Mouse (Mus musculus) adrenal gland, postnatal 4 days (tissue): ENCODE measurements around the gene Cox6a1. TPM values are rescaled to one million over a fixed set of nuclear protein-coding genes. Genes with fewer than 3 reads are reported as not detected.
A peak's percentile ranks its signal among the peaks of the same experiment; 100 is the strongest.

Source experiments
- DNase-seq, 2 experiments: peaks; one replicate each; pipeline ENCODE4 v3.0.0; 2021 to 2022; ENCODE audit warnings: low spot score in 2 of 2, mixed read lengths in 2 of 2
- total RNA-seq, 2 experiments: library from RNA; stranded (reverse); gene quantifications; 2 replicates each; pipeline ENCODE4 v1.2.3; 2021

Gene Cox6a1
- total RNA-seq, 2 experiments from 2014 or later: 720 to 752 TPM

DNA sequence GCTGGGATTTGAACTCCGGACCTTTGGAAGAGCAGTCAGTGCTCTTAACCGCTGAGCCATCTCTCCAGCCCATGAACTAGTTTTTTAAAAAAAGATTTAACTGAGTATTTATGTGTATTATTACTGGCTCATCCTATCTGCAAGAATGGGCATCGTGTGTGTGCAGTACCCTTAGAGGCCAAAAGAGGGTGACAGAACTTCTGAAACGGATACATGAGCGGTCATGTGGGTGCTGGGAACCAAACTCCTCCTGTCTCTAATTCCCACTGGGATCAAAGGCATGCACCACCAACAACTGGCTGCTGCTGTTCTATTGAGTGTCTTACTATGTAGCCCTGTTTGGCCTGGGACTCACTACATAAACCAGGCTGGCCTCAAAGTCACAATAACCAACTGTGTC lies 2.6 kb upstream of the Cox6a1 start:
- DNase-seq: no peak

DNA sequence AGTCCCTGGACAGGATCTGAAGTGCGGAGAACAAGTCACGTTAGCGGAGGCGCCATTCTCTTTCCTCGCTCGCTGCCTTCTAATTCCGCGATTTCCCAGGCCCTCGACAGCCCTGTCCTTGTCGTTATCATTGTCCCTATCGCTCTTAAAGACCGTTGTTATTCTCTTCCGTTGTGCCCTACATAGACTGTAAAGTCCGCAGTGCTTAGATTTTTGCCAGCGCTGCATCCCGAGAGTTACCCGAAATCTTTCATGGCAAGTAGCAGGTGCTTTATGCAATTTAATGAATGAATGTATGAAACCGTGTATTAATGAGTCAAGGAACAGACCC lies 409 bp upstream of the Cox6a1 start:
- no peak for DNase-seq

DNA sequence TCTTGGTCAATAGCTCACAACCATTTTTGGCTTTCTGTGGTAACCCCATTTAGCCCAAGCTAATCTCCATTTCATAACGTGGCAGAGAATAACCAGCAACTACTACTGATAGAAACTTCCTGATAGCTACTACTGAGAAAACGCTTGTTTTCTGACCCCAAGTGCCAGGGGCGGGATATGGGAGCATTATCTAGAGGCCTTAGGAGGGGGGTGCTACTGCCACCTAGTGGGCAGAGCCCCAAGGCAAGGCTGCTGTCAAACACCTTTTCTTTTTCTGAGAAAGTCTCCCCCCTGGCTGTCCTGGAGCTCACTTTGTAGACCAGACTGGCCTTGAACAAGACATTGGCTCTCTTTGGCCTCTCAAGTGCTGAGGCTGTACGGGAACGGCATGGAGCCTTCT lies 1.2 kb downstream of the Cox6a1 start:
- DNase-seq: peak; percentile 42 to 63

DNA sequence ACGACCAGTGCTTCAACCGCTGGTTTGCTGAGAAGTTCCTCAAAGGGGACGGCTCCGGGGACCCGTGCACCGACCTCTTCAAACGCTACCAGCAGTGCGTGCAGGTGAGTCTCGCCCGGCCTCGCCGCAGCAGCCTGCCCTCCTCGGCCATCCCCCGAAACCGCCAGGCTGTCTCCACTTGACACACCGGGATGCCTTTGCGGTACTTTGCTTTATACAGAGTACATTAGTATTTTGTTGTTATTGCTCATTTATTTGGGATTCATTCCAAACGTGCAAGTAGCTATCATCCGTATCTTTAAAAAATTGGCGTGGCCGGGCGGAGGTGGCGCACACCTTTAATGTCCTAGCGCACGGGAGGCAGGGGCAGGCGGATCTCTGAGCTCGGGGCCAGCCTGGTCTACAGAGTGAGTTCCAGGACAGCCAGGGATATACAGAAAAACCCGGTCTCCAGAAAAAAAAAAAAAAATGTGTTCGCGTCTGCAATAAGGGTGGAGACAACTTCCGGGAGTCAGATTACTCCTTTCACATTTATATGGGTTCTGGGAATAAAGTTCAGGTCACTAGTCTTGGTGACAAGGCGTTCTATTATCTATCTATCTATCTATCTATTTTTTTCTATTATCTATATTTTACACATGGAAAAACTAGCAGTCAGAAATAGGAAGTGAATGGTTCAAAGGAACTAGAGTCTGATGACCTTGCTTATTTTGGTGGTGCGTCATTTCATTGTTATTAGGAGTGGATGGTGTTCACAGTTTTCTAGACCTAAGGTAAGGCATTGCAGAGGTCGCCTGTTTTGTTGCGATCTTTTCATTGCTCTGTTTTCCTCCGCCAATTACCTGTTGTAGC lies 7.2 kb downstream of the Cox6a1 start:
- DNase-seq: no peak

DNA sequence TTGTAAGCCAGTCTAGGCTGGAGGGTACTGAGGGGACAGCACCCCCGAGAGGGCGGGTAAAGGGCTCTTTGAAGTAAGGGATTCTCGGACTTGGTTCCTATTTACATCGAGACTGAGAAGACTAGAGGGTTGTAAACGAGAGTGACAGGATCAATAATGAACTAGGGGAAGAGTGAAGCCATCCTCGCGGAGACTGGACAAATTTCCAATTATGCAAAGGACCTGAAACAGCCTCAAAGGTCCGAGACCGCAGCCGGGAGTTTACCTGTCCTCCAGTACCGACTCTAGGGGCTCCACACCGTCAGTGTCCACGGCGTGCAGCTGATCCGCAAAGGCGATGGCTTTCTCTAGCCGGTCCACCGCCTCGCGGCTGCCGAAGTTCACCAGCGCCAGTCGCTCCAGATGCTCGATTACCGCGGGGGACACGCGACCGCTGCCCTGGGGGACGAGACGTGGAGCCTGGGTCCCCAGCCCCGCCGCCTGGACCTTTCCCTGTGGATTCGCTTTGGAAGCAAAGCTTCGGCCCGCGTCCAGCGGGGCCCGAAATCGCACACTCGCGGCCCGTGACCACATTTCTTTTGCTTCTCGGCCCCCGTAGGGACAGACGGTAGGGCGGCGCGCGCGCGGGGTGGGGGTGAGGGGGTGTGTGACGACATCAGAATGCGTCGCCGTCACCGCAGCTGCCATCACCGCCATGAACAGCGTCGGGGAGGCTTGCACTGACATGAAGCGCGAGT lies 8.0 kb downstream of the Cox6a1 start, which contains the start of the genes Gatc and Triap1:
Gene Gatc (minus strand): TSS at position 602 of the 737 bp plus-strand sequence.
Gene Triap1 (plus strand): TSS at position 649 of the 737 bp plus-strand sequence.
- peak; percentile 82 to 87 for DNase-seq

DNA sequence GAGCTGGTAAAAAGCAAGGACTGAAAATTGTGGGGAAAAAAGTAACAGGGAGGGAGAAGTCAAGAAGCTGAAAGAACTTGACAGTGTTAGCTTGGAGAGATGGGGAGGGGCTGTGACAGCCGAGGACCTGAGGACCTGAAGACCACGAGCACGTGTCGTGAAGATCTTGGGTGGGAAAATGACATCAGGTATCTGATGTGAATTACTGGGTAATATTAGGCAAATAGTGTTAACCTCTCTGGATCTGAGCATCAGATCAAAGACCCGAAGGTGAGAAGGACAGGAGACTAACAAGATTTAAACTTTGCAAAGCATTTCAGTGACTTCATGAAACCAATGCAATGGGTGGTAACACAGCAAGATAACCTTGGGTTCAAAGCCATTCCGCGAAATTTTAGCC lies 8.8 kb downstream of the Cox6a1 start:
- no peak for DNase-seq

DNA sequence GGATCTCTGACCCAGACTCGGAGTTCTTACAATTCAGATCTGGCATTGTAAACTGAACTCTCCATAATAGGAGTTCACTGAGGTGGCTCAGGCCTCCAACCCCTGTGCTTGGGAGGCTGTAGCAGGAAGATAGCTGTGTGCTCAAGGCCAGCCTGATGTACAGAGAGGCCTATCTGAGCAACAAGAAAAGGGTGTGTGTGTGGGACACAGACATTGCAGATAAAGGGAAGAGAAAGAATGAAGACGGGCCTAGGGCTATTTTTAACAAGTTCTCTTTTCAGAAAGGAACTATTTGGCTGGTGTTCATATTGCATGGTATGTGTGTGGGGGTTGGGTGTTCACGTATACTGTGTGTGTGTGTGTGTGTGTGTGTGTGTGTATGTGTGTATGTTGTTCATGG lies 15.2 kb downstream of the Cox6a1 start:
- no peak for DNase-seq

DNA sequence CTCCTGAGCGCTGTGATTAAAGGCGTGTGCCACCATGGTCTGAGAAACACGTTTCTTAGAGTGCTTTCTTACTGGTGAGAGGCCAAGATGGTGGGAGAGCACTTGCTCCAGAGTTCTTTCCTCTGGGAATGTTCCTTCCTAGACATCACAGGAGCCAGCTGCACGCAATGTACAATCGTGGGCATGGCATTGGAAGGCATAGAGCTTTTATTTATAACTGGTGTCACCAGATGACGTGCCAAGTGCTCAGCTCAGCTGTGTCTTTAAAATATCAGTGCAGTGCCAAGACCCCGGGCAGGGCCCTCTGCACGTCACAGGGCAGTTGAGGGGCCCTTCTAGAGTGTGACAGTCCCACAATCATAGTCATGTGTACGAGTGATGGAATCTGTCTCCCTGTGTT lies 17.8 kb downstream of the Cox6a1 start:
- DNase-seq: no peak

DNA sequence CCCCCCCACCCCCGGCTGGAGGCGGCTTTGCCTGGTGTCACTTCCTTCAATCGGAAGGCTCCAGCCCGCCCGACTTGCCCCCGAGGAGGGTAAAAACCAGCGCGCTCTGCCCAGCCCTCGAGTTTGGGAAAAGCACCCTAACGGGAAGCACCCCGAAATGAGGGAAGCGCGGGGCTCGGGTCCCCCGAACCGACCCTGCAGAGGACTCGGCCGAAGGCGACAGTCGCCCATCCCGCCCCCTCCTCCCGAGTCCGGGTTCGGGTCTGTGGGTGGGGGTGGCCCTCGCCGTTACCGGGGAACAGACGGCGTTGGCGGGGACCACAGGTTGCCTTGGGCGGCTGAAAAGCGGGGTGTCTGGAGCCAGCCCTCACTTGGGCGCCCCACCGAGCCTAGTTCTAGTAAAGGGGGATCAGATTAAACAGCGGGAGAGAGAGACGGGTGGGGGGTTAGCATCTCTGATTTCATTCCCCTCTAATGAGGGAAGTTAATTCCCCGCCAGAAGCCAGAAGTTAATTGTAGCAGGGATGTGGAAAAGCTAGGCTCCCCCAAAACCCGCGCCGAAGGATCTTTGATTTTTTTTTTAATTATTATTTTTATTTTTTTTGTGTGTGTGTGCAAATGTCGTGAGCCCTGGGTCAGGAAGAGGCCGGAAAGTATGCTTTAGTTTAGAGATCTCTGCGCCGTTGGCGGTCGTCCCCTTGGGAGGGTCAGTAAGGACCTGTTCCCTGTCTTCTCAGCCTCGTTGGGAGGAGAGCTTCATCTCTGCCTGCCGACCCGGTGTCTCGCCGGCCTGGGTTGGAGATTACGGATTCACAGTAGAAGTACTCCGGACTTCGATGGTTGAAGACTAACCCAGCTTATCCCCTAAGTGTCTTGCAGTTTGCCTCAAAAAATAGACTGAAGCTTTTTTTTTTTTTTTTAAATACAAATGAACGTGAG lies 20.9 kb downstream of the Cox6a1 start:
- DNase-seq: no peak

DNA sequence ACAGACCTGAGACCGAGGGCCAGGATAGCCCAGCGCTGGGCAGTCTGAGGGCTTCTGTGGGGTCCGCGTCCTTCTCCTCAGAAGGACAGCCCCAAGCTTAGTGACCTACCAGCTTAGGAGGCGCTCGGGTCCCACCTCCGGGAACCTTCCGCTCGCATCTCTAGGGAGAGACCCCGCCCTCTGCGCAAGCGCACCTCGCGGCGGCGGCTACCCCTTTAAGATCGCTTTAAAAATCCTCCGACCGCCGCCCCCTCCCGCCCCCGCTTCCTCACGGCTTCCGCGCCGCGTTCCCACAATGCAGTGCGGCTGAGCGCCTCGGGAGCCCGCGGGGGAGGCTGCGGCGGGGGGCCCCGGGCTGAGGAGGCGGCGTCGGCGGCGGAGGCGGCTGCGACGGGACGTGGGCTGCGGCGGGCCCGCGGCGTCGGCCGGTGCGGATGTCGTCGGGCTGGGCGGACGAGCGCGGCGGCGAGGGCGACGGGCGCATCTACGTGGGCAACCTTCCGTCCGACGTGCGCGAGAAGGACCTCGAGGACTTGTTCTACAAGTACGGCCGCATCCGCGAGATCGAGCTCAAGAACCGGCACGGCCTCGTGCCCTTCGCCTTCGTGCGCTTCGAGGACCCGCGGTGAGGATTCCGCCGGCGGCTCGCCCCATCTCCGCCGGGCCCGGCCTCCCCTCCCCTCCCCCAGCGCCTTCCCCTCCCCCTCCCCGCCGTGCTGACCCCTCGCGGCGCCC lies 21.7 kb downstream of the Cox6a1 start, which contains the start of gene Srsf9:
Gene Srsf9 (plus strand): TSS at position 303 of the 735 bp plus-strand sequence.
- peak; percentile 89 to 97 for DNase-seq

DNA sequence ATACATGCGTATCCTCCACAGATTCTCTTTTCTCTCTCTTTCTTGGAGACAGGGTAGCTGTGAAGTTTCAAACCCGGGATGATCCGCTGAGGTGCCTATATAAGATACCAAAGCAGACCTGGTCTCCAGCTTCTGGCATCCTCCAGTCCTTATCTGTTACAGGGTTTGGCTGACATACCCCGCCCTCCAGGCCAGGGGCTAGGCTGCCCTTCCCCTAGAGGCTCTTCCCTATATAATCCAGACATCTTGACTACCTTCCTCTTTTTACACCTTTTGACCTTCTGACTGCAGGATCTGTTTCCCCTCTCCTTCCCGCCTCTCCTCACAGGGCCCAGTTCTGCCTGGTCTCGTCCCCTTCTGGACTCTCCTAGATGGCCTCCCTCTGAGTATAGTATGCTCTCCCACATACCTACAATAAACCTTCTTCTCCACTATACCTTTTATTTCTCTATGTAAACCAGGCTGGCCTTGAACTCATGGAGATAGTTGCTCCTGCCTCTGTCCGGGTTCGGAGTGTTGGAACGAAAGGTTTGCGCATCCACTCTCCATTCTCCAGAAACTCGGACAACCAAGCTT lies 22.4 kb downstream of the Cox6a1 start:
- no peak for DNase-seq

DNA sequence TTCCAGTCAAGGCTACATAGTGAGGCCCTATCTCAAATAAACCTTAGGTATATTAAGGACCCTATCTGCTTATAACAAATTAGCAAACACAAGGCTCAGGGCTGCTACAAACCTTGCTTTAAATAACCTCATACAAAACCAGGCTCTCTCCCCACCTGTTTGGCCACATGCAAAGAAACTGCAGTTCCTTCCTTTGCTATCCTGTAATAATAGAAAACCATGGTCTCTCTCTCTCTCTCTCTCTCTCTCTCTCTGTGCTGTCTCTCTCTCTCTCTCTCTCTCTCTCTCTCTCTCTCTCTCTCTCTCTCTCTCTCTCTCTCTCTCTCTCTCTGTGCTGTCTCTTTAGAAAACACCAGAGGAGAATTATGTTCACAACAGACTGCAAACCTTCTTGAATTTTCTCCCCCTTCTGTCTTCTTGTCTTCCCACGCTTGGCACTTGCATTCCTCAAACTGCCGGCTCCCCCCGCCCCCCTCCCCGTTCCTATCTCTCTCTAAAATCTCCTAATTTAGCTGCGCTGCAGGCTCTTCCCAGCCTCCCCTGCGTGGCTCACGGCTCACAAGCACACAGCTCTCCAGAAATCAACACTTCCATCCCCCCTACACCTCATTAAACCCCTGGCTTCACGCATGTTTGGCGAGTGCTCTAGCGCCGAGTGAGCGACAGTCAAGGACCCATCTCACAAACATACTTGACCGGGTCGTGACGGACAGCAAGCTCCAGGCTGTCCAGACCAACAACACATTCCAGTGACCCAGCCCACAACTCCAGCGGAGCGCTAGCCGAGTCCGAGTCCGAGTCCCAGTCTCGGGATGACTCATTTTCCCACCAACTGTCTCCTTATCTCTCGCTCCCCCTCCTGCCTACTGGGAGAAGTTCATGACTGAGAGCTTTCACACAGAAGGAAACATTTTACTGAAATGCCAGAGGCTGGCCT lies 29.5 kb downstream of the Cox6a1 start:
- peak; percentile 26 to 68 for DNase-seq

DNA sequence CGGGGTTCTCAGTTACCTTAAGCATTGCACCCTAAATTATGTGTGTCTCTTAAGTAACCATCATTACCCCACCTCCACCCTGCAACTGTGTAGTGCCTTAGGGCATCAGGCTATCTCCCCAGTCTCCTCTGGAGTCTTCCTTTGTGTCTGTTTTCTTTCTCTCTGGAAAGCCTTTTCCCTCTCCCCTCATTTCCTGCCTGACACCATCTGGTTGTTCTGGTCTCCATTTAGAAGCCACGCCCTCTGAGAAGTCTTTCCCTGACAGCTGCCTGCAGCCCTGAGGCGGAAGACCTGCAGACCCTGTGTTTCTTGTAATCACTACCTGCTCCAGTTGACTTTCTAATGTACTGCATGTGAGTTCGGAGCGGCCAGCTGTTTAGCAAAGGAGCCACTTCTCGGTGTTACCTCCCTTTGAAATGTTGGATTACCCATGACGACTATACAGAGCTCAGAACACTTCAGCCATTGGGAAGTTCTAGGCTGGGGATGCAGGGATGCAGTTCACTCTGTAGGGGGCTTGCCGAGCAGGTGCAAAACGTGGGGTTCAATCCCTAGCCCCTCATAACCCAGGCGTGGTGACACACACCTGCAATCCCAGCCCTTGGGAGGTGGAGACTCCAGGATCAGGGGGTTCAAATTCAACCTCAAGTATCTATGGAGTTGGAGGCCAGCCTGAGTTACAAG lies 31.0 kb downstream of the Cox6a1 start:
- DNase-seq: no peak

DNA sequence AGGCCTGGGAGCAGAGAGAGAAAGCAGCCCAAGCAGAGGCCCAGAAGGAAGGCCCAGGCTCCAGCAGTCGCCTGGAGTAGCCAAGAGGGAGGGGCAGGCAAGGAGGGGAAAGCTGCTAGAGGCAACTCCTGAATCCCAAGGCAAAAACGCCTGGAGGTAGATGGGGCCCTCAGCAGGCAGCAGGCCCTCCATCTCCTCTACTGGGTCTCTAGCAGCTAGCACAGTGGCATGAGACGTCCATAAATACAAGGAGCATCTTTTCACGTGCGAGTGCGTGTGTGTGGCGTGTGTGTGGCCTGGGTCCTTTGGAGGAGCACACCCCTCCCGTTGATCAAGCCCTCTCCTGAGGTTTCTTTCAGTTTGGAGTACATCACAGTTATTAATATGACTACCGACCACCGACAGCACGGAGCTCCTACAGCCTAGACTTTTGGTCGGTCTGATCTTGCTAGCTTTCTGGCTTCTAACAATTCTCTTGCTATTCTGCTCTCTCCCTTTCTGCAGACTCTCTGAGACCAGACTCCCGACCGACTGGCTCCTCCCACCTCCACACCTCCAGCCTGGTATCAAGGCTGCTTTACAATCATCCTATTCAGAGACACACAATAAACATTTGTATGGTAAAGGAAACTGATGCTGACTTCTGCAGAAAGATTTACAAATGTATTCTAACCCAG lies 31.7 kb downstream of the Cox6a1 start:
- DNase-seq: no peak

DNA sequence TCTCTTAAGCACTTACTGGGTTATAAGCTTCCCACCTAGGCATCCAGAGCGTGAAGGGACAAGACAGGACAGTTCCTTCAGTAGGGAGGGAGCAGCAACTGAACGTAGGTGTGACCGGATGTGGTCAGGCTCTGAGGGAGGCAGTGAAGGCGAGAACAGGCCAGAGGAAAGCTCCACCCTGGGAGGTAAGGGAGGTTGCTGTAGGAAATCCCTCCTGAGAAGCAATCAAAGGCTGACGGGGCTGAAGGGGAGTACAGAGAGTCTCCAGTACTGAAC lies 35.2 kb downstream of the Cox6a1 start:
- DNase-seq: no peak

DNA sequence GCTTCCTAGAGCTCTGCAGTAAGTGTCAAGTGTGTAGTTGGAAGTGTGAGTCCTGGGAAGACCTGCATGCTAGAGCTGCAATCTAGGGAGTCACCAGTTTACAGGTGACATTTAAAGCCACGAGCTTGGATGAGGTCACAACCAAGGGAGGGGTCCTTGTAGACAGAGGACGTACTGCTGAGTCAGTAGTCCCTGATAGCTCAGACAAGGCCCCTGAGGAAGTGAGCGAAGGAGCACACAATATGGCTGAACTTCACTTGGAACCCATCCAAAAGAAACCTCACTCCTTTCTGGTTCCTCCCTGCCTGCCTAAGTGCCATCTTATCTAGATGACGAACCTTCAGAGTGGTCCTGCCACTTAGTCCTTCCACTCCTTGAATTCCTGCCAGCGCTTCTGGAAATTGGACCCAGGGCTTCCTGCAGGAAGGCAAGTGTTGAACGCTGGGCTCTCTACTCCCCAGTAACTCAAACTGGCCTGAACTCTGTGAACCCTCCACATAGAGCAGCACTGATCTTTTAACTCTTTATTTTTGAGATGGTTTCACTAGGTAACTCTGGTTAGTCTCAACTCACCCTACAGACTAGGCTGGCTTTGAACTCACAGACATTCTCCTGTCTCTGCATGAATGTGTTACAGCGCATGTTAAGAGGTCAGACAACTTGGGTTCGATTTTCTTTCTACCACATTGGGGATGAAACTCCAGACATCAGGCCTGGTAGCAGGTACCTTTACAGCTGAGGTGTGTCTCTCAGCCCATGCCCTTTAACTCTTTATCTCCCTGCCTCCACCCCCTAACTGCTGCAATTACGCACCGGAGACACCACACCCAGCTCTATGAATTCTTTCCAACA lies 35.7 kb downstream of the Cox6a1 start:
- no peak for DNase-seq

DNA sequence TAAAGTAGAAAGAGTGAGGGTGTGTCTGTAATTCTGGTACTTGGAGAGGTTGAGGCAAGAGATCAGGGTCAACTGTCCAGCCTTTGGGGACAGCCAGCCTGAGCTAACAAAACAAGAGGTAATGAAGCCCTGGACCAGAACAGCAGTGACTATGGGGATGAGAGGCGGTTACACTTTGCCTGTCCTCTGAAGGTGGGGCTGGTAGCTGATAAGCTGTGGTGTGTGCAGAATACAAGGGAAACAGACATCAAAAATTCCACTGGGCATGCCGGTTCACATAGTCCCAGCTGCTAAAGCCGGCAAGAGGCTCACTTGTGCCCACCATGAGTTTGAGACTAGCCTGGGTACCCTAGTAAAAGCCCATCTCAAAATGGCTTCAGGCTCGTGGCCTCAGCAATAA lies 36.4 kb downstream of the Cox6a1 start:
- DNase-seq: no peak
